Mouse (Mus musculus): ENCODE data around the gene Snrpg. TPM values are rescaled to one million over a fixed set of nuclear protein-coding genes. Genes with fewer than 3 reads are reported as not detected.

Snrpg gene
- polyA plus RNA-seq, 1 experiment from 2014 or later, result 325 TPM

- H3K27ac ChIP-seq (ENCODE audit: poor library complexity, severe bottlenecking), result no peak overlapping the region
- no peak for ATAC-seq (ENCODE audit: insufficient number of reproducible peaks, low FRiP score)
- H3K4me1 ChIP-seq (replicated peaks), result 0 out of 2 replicates have a peak, but pooled peaks cover 5% of the 10 kb centered on the region
- 74% methylated on average over 12 of the region's 12 CpGs for WGBS
- H3K36me3 ChIP-seq, result peaks cover 58% of the 10 kb centered on the region
- H3K4me3 ChIP-seq, result no peak overlapping the region
- no peak overlapping the region for H3K9ac ChIP-seq
- no peak overlapping the region for H3K4me2 ChIP-seq
- H3K9me3 ChIP-seq (replicated peaks), result no peaks in the 10 kb centered on the region
- no peaks in the 10 kb centered on the region for H3K27me3 ChIP-seq (replicated peaks)
Measured at GRCm38 (mm10) chr6:86387313-86387712, 16.2 kb downstream of the Snrpg start.

- no peaks in the 10 kb centered on the region for H3K27me3 ChIP-seq (replicated peaks)
- H3K4me3 ChIP-seq, result no peak overlapping the region
- H3K4me1 ChIP-seq (replicated peaks), result 0 out of 2 replicates have a peak, but pooled peaks cover 5% of the 10 kb centered on the region
- H3K4me2 ChIP-seq, result no peak overlapping the region
- H3K27ac ChIP-seq (ENCODE audit: poor library complexity, severe bottlenecking), result no peak overlapping the region
- peaks cover 64% of the 10 kb centered on the region for H3K36me3 ChIP-seq
- WGBS, result 59% methylated on average over 18 of the region's 18 CpGs
- no peak overlapping the region for H3K9ac ChIP-seq
- no peaks in the 10 kb centered on the region for H3K9me3 ChIP-seq (replicated peaks)
- no peak for ATAC-seq (ENCODE audit: insufficient number of reproducible peaks, low FRiP score)
Measured at GRCm38 (mm10) chr6:86388461-86388860, 17.4 kb downstream of the Snrpg start.

GRCm38 (mm10) chr6:86391326-86391725 is 20.2 kb downstream of the Snrpg start:
- H3K27ac ChIP-seq (ENCODE audit: poor library complexity, severe bottlenecking), result no peak overlapping the region
- H3K9me3 ChIP-seq (replicated peaks), result no peaks in the 10 kb centered on the region
- H3K4me1 ChIP-seq (replicated peaks), result peaks cover 25% of the 10 kb centered on the region
- peaks cover 69% of the 10 kb centered on the region for H3K36me3 ChIP-seq
- WGBS, result 91% methylated on average over 5 of the region's 5 CpGs
- no peak overlapping the region for H3K4me3 ChIP-seq
- no peak for ATAC-seq (ENCODE audit: insufficient number of reproducible peaks, low FRiP score)
- no peak overlapping the region for H3K9ac ChIP-seq
- no peak overlapping the region for H3K4me2 ChIP-seq
- H3K27me3 ChIP-seq (replicated peaks), result no peaks in the 10 kb centered on the region

- Histone ChIP-seq H3K27ac (ENCODE audit: poor library complexity, severe bottlenecking) (no peak overlapping the region), H3K4me2 (no peak overlapping the region), H3K9ac (no peak overlapping the region), H3K4me1 (replicated peaks) (peaks cover 32% of the 10 kb centered on the region), H3K9me3 (replicated peaks) (no peaks in the 10 kb centered on the region), H3K36me3 (peaks cover 57% of the 10 kb centered on the region), H3K4me3 (no peak overlapping the region), H3K27me3 (replicated peaks) (no peaks in the 10 kb centered on the region)
- 100% methylated on average over 1 of the region's 1 CpGs for WGBS
- ATAC-seq (ENCODE audit: insufficient number of reproducible peaks, low FRiP score), result no peak
Measured at GRCm38 (mm10) chr6:86393187-86393586, 22.1 kb downstream of the Snrpg start.

GRCm38 (mm10) chr6:86394078-86394720 is 23.1 kb downstream of the Snrpg start:
- no peak overlapping the region for H3K4me3 ChIP-seq
- H3K27me3 ChIP-seq (replicated peaks), result no peaks in the 10 kb centered on the region
- no peak overlapping the region for H3K27ac ChIP-seq (ENCODE audit: poor library complexity, severe bottlenecking)
- H3K36me3 ChIP-seq, result peaks cover 47% of the 10 kb centered on the region
- no peaks in the 10 kb centered on the region for H3K9me3 ChIP-seq (replicated peaks)
- peaks cover 27% of the 10 kb centered on the region for H3K4me1 ChIP-seq (replicated peaks)
- 88% methylated on average over 17 of the region's 17 CpGs for WGBS
- no peak overlapping the region for H3K4me2 ChIP-seq
- no peak overlapping the region for H3K9ac ChIP-seq
- ATAC-seq (ENCODE audit: insufficient number of reproducible peaks, low FRiP score), result no peak

- no peaks in the 10 kb centered on the region for H3K27me3 ChIP-seq (replicated peaks)
- peaks cover 27% of the 10 kb centered on the region for H3K4me1 ChIP-seq (replicated peaks)
- peak overlapping the region; percentile 0; the same call in 1 of the 2 replicates for H3K4me3 ChIP-seq
- no peak overlapping the region for H3K27ac ChIP-seq (ENCODE audit: poor library complexity, severe bottlenecking)
- peak overlapping the region; percentile 90 for H3K4me2 ChIP-seq
- ATAC-seq (ENCODE audit: insufficient number of reproducible peaks, low FRiP score), result no peak
- no peaks in the 10 kb centered on the region for H3K9me3 ChIP-seq (replicated peaks)
- peaks cover 39% of the 10 kb centered on the region for H3K36me3 ChIP-seq
- H3K9ac ChIP-seq, result peak overlapping the region; percentile 44; the same call in 1 of the 2 replicates
- 75% methylated on average over 9 of the region's 9 CpGs for WGBS
Measured at GRCm38 (mm10) chr6:86395021-86395420, 23.9 kb downstream of the Snrpg start.

GRCm38 (mm10) chr6:86395969-86396368 is 24.9 kb downstream of the Snrpg start:
- Histone ChIP-seq H3K4me3 (peak overlapping the region; percentile 86), H3K4me1 (replicated peaks) (peaks cover 30% of the 10 kb centered on the region), H3K4me2 (peak overlapping the region; percentile 90), H3K9me3 (replicated peaks) (no peaks in the 10 kb centered on the region), H3K27ac (ENCODE audit: poor library complexity, severe bottlenecking) (peak overlapping the region; percentile 84; the same call in 1 of the 2 replicates), H3K9ac (peak overlapping the region; percentile 84), H3K27me3 (replicated peaks) (no peaks in the 10 kb centered on the region), H3K36me3 (peaks cover 29% of the 10 kb centered on the region)
- ATAC-seq (ENCODE audit: insufficient number of reproducible peaks, low FRiP score), result no peak
- 33% methylated on average over 10 of the region's 10 CpGs for WGBS

GRCm38 (mm10) chr6:86396581-86397256 is 25.6 kb downstream of the Snrpg start, which contains the start of gene Pcyox1:
Pcyox1 (minus strand) TSS chr6:86397154.
- peak within 1 kb of the TSS; percentile 84 for H3K27ac ChIP-seq (ENCODE audit: poor library complexity, severe bottlenecking)
- WGBS, result under 1% methylated on average over 50 of the region's 51 CpGs

GRCm38 (mm10) chr6:86397257-86397980 is 26.3 kb downstream of the Snrpg start:
- 3% methylated on average over 14 of the region's 14 CpGs for WGBS
- Histone ChIP-seq H3K27ac (ENCODE audit: poor library complexity, severe bottlenecking) (peak overlapping the region; percentile 84; the same call in 1 of the 2 replicates), H3K4me3 (peak overlapping the region; percentile 86), H3K36me3 (peaks cover 15% of the 10 kb centered on the region), H3K4me2 (peak overlapping the region; percentile 90), H3K9ac (peak overlapping the region; percentile 84), H3K27me3 (replicated peaks) (no peaks in the 10 kb centered on the region), H3K9me3 (replicated peaks) (no peaks in the 10 kb centered on the region), H3K4me1 (replicated peaks) (peaks cover 31% of the 10 kb centered on the region)
- ATAC-seq (ENCODE audit: insufficient number of reproducible peaks, low FRiP score), result no peak

More at GRCm38 (mm10) chr6:86396581-86397256, 25.6 kb downstream of the Snrpg start, which contains the start of gene Pcyox1:
- Histone ChIP-seq H3K4me2 (peak within 1 kb of the TSS; percentile 90), H3K9ac (peak within 1 kb of the TSS; percentile 84), H3K4me1 (replicated peaks) (peaks cover 31% of the 10 kb centered on the region), H3K9me3 (replicated peaks) (no peaks in the 10 kb centered on the region), H3K27me3 (replicated peaks) (no peaks in the 10 kb centered on the region), H3K4me3 (peak within 1 kb of the TSS; percentile 86), H3K36me3 (peaks cover 22% of the 10 kb centered on the region)
- ATAC-seq (ENCODE audit: insufficient number of reproducible peaks, low FRiP score), result peak; percentile 93

- 77% methylated on average over 2 of the region's 2 CpGs for WGBS
- peaks cover 5% of the 10 kb centered on the region; the same call in 1 of the 2 replicates for H3K36me3 ChIP-seq
- H3K27ac ChIP-seq (ENCODE audit: poor library complexity, severe bottlenecking), result no peak overlapping the region
- H3K4me1 ChIP-seq (replicated peaks), result peaks cover 31% of the 10 kb centered on the region
- no peaks in the 10 kb centered on the region for H3K27me3 ChIP-seq (replicated peaks)
- no peak overlapping the region for H3K4me3 ChIP-seq
- no peaks in the 10 kb centered on the region for H3K9me3 ChIP-seq (replicated peaks)
- no peak for ATAC-seq (ENCODE audit: insufficient number of reproducible peaks, low FRiP score)
- H3K4me2 ChIP-seq, result no peak overlapping the region
- H3K9ac ChIP-seq, result no peak overlapping the region
Measured at GRCm38 (mm10) chr6:86398986-86399385, 27.9 kb downstream of the Snrpg start.

GRCm38 (mm10) chr6:86399995-86400394 is 28.9 kb downstream of the Snrpg start:
- no peaks in the 10 kb centered on the region for H3K27me3 ChIP-seq (replicated peaks)
- H3K27ac ChIP-seq (ENCODE audit: poor library complexity, severe bottlenecking), result no peak overlapping the region
- no peaks in the 10 kb centered on the region for H3K9me3 ChIP-seq (replicated peaks)
- WGBS, result 65% methylated on average over 2 of the region's 2 CpGs
- no peaks in the 10 kb centered on the region for H3K36me3 ChIP-seq
- no peak overlapping the region for H3K4me2 ChIP-seq
- no peak overlapping the region for H3K4me3 ChIP-seq
- H3K4me1 ChIP-seq (replicated peaks), result peaks cover 22% of the 10 kb centered on the region
- no peak for ATAC-seq (ENCODE audit: insufficient number of reproducible peaks, low FRiP score)
- no peak overlapping the region for H3K9ac ChIP-seq
